Mouse (Mus musculus) olfactory bulb, adult 2 months (tissue): ENCODE results near the gene Pde2a.

Source experiments
- CTCF ChIP-seq: fragments of 200-500 bp; IDR thresholded peaks from 2 replicates; pipeline ENCODE4 v1.5.1; 2012; ENCODE audit warnings: low read depth, mild to moderate bottlenecking, low read length, moderate library complexity; ENCODE audit not compliant: insufficient read depth
- POLR2A ChIP-seq: fragments of 200-500 bp; IDR thresholded peaks from 2 replicates; pipeline ENCODE4 v1.6.1; 2012; ENCODE audit warnings: mild to moderate bottlenecking, low read depth, low read length, moderate library complexity; ENCODE audit not compliant: insufficient read depth

- TF ChIP-seq CTCF (no peak), POLR2A (no peak)
These were observed 20.0 kb upstream of the Pde2a start for GRCm38 (mm10) chr7:101401510-101401909.
